ENCODE assay signal across 31 mouse cellular contexts in genomic region chr13:26761966-26762803, GRCm38 (mm10). TPM values are rescaled to one million over a fixed set of nuclear protein-coding genes. Genes with fewer than 3 reads are reported as not detected.
DNase-seq lines count a peak whose midpoint lies in the region; ATAC-seq lines count a peak whose summit lies in the region.
"Had no signal": no experiment of that assay in that cellular context is flagged by ENCODE, and none has a peak within 500 bp of the region (broad histone marks: within the 10 kb centered on the region; RNA-seq: fewer than 3 reads in every experiment).

No protein-coding gene starts in this region.

- no peak overlapping the region for H3K4me3 ChIP-seq in forebrain, embryonic 11.5 days (ENCODE audit: low read depth, low read length)
- no peak overlapping the region for H3K4me3 ChIP-seq in forebrain, embryonic 16.5 days (replicated peaks; ENCODE audit: low read length)
- no peak overlapping the region for H3K4me3 ChIP-seq in hindbrain, embryonic 13.5 days
- no peak overlapping the region for H3K4me3 ChIP-seq in hindbrain, embryonic 14.5 days (replicated peaks; ENCODE audit: low read length)
- no peak overlapping the region for H3K4me3 ChIP-seq in midbrain, embryonic 15.5 days
- no peak overlapping the region for H3K4me3 ChIP-seq in midbrain, embryonic 16.5 days (ENCODE audit: low read depth, low read length)
- no peak overlapping the region for H3K4me3 ChIP-seq in neural tube, embryonic 14.5 days (ENCODE audit: low read depth, low read length)
- H3K4me3 ChIP-seq: embryonic facial prominence, embryonic 12.5 days; liver, embryonic 15.5 days; midbrain, embryonic 10.5 days had no signal

- H3K9ac ChIP-seq in forebrain, embryonic 11.5 days (ENCODE audit: low read length), result no peak overlapping the region
- no peak overlapping the region for H3K9ac ChIP-seq in forebrain, embryonic 16.5 days (replicated peaks; ENCODE audit: low read depth, low read length)
- no peak overlapping the region for H3K9ac ChIP-seq in hindbrain, embryonic 13.5 days
- H3K9ac ChIP-seq in hindbrain, embryonic 14.5 days, result no peak overlapping the region
- no peak overlapping the region for H3K9ac ChIP-seq in midbrain, embryonic 15.5 days
- H3K9ac ChIP-seq in midbrain, embryonic 16.5 days (ENCODE audit: low read depth, low read length), result no peak overlapping the region
- no peak overlapping the region for H3K9ac ChIP-seq in neural tube, embryonic 14.5 days (replicated peaks; ENCODE audit: low read depth, low read length)
- H3K9ac ChIP-seq: embryonic facial prominence, embryonic 12.5 days; liver, embryonic 15.5 days; lung, embryonic 14.5 days had no signal

- H3K27ac ChIP-seq in forebrain, embryonic 11.5 days (ENCODE audit: low read depth, low read length), result no peak overlapping the region
- H3K27ac ChIP-seq in forebrain, embryonic 16.5 days (ENCODE audit: low read length), result no peak overlapping the region
- H3K27ac ChIP-seq in hindbrain, embryonic 13.5 days, result peak overlapping the region; percentile 58; the same call in 1 of the 2 replicates
- no peak overlapping the region for H3K27ac ChIP-seq in hindbrain, embryonic 14.5 days
- H3K27ac ChIP-seq in midbrain, embryonic 15.5 days, result no peak overlapping the region
- no peak overlapping the region for H3K27ac ChIP-seq in midbrain, embryonic 16.5 days (ENCODE audit: low read length)
- no peak overlapping the region for H3K27ac ChIP-seq in neural tube, embryonic 14.5 days (ENCODE audit: low read depth, low read length)
- H3K27ac ChIP-seq: embryonic facial prominence, embryonic 12.5 days; liver, embryonic 15.5 days; midbrain, embryonic 10.5 days had no signal

- H3K36me3 ChIP-seq in forebrain, embryonic 11.5 days (ENCODE audit: control insufficient read depth, insufficient read depth, low read length), result no peaks in the 10 kb centered on the region
- H3K36me3 ChIP-seq in forebrain, embryonic 16.5 days (ENCODE audit: control insufficient read depth, insufficient read depth), result no peaks in the 10 kb centered on the region
- H3K36me3 ChIP-seq in hindbrain, embryonic 13.5 days, result no peaks in the 10 kb centered on the region
- H3K36me3 ChIP-seq in hindbrain, embryonic 14.5 days (replicated peaks; ENCODE audit: control insufficient read depth, insufficient read depth), result no peaks in the 10 kb centered on the region
- no peaks in the 10 kb centered on the region for H3K36me3 ChIP-seq in midbrain, embryonic 15.5 days (replicated peaks)
- no peaks in the 10 kb centered on the region for H3K36me3 ChIP-seq in midbrain, embryonic 16.5 days (ENCODE audit: control insufficient read depth, insufficient read depth, low read length)
- no peaks in the 10 kb centered on the region for H3K36me3 ChIP-seq in neural tube, embryonic 14.5 days (ENCODE audit: control insufficient read depth, insufficient read depth, low read length)
- H3K36me3 ChIP-seq: embryonic facial prominence, embryonic 12.5 days; G1E; liver, embryonic 15.5 days; midbrain, embryonic 10.5 days had no signal

- WGBS in forebrain, embryonic 11.5 days, result 56% methylated on average over 12 of the region's 12 CpGs
- WGBS in forebrain, embryonic 16.5 days, result 26% methylated on average over 12 of the region's 12 CpGs
- 66% methylated on average over 12 of the region's 12 CpGs for WGBS in hindbrain, embryonic 13.5 days
- 49% methylated on average over 12 of the region's 12 CpGs for WGBS in hindbrain, embryonic 14.5 days
- 52% methylated on average over 12 of the region's 12 CpGs for WGBS in midbrain, embryonic 15.5 days
- 51% methylated on average over 12 of the region's 12 CpGs for WGBS in midbrain, embryonic 16.5 days
- 42% methylated on average over 12 of the region's 12 CpGs for WGBS in neural tube, embryonic 14.5 days

- 0 out of 2 replicates have a peak, but pooled peaks have one; percentile 39 for ATAC-seq in forebrain, embryonic 11.5 days (replicated peaks; ENCODE audit: low FRiP score)
- no peak for ATAC-seq in forebrain, embryonic 16.5 days
- no peak for ATAC-seq in hindbrain, embryonic 13.5 days (ENCODE audit: low FRiP score)
- no peak for ATAC-seq in hindbrain, embryonic 14.5 days (ENCODE audit: low FRiP score)
- ATAC-seq in midbrain, embryonic 15.5 days (replicated peaks), result 0 out of 2 replicates have a peak, but pooled peaks have one; percentile 42
- no peak for ATAC-seq in midbrain, embryonic 16.5 days
- peak; percentile 61 for ATAC-seq in neural tube, embryonic 14.5 days (ENCODE audit: low read depth)
- ATAC-seq: intestine, embryonic 16.5 days; Patski had no signal

- no peak overlapping the region for H3K4me2 ChIP-seq in forebrain, embryonic 11.5 days (ENCODE audit: low read depth, low read length, severe bottlenecking)
- H3K4me2 ChIP-seq in forebrain, embryonic 16.5 days (ENCODE audit: low read length), result no peak overlapping the region
- no peak overlapping the region for H3K4me2 ChIP-seq in hindbrain, embryonic 13.5 days
- no peak overlapping the region for H3K4me2 ChIP-seq in hindbrain, embryonic 14.5 days (replicated peaks)
- no peak overlapping the region for H3K4me2 ChIP-seq in midbrain, embryonic 15.5 days
- no peak overlapping the region for H3K4me2 ChIP-seq in midbrain, embryonic 16.5 days (ENCODE audit: low read length)
- no peak overlapping the region for H3K4me2 ChIP-seq in neural tube, embryonic 14.5 days (ENCODE audit: low read depth, low read length)
- H3K4me2 ChIP-seq: embryonic facial prominence, embryonic 12.5 days; liver, embryonic 15.5 days; lung, embryonic 14.5 days had no signal

- no peaks in the 10 kb centered on the region for H3K4me1 ChIP-seq in forebrain, embryonic 11.5 days (replicated peaks; ENCODE audit: control insufficient read depth, insufficient read depth, low read length)
- H3K4me1 ChIP-seq in forebrain, embryonic 16.5 days (replicated peaks; ENCODE audit: control insufficient read depth, insufficient read depth, low read length), result peaks cover 6% of the 10 kb centered on the region
- peaks cover 5% of the 10 kb centered on the region; the same call in 1 of the 2 replicates for H3K4me1 ChIP-seq in hindbrain, embryonic 13.5 days (replicated peaks)
- H3K4me1 ChIP-seq in hindbrain, embryonic 14.5 days (replicated peaks; ENCODE audit: control insufficient read depth, insufficient read depth, low read length), result no peaks in the 10 kb centered on the region
- H3K4me1 ChIP-seq in midbrain, embryonic 15.5 days, result no peaks in the 10 kb centered on the region
- H3K4me1 ChIP-seq in midbrain, embryonic 16.5 days (ENCODE audit: control insufficient read depth, insufficient read depth, low read length), result peaks cover 3% of the 10 kb centered on the region; the same call in 1 of the 2 replicates
- no peaks in the 10 kb centered on the region for H3K4me1 ChIP-seq in neural tube, embryonic 14.5 days (ENCODE audit: control insufficient read depth, insufficient read depth, low read length)
- H3K4me1 ChIP-seq: embryonic facial prominence, embryonic 12.5 days; liver, embryonic 15.5 days had no signal

- DNase-seq in forebrain, embryonic 11.5 days (ENCODE audit: low spot score), result no peak
- no peak for DNase-seq in hindbrain, embryonic 14.5 days (ENCODE audit: low spot score)
- no peak for DNase-seq in urinary bladder, adult 2 months (ENCODE audit: low spot score)
- DNase-seq: adrenal gland, postnatal 10 days; cerebellum, adult 11-12 months; cerebellum, adult 9-11 months; embryo, embryonic 11 days; gastrocnemius, postnatal 14 days; heart, postnatal 14 days; kidney, adult 9 months; kidney, postnatal 10 days; layer of hippocampus, postnatal 36 days; liver; lung, embryonic 14.5 days; spleen, adult 18-20 months; thymus, postnatal 14 days had no signal

- no peaks in the 10 kb centered on the region for H3K9me3 ChIP-seq in forebrain, embryonic 11.5 days (ENCODE audit: control insufficient read depth, low read length)
- no peaks in the 10 kb centered on the region for H3K9me3 ChIP-seq in forebrain, embryonic 16.5 days (ENCODE audit: control insufficient read depth, low read length)
- H3K9me3 ChIP-seq in hindbrain, embryonic 13.5 days, result no peaks in the 10 kb centered on the region
- H3K9me3 ChIP-seq in hindbrain, embryonic 14.5 days (ENCODE audit: control insufficient read depth, low read length), result no peaks in the 10 kb centered on the region
- H3K9me3 ChIP-seq in midbrain, embryonic 15.5 days, result no peaks in the 10 kb centered on the region
- H3K9me3 ChIP-seq in midbrain, embryonic 16.5 days (replicated peaks; ENCODE audit: control insufficient read depth, low read length, poor library complexity, severe bottlenecking), result no peaks in the 10 kb centered on the region
- H3K9me3 ChIP-seq in neural tube, embryonic 14.5 days (ENCODE audit: control insufficient read depth, low read length), result no peaks in the 10 kb centered on the region
- H3K9me3 ChIP-seq: embryonic facial prominence, embryonic 12.5 days; G1E; liver, embryonic 15.5 days had no signal

- no peaks in the 10 kb centered on the region for H3K27me3 ChIP-seq in forebrain, embryonic 11.5 days (ENCODE audit: control insufficient read depth, insufficient read depth, low read length)
- H3K27me3 ChIP-seq in forebrain, embryonic 16.5 days (replicated peaks; ENCODE audit: control insufficient read depth, insufficient read depth, low read length), result no peaks in the 10 kb centered on the region
- H3K27me3 ChIP-seq in hindbrain, embryonic 13.5 days, result no peaks in the 10 kb centered on the region
- no peaks in the 10 kb centered on the region for H3K27me3 ChIP-seq in hindbrain, embryonic 14.5 days (ENCODE audit: control insufficient read depth, insufficient read depth, low read length)
- H3K27me3 ChIP-seq in midbrain, embryonic 15.5 days (replicated peaks), result no peaks in the 10 kb centered on the region
- no peaks in the 10 kb centered on the region for H3K27me3 ChIP-seq in midbrain, embryonic 16.5 days (ENCODE audit: control insufficient read depth, insufficient read depth, low read depth, low read length)
- H3K27me3 ChIP-seq in neural tube, embryonic 14.5 days (ENCODE audit: control insufficient read depth, insufficient read depth, low read length), result no peaks in the 10 kb centered on the region
- H3K27me3 ChIP-seq: embryonic facial prominence, embryonic 12.5 days; liver, embryonic 15.5 days; Patski had no signal

RNA-seq across cellular contexts. Expression of gene Hdgfl1, which starts 7.8 kb away (rescaled TPM):
- polyA plus RNA-seq in forebrain, embryonic 11.5 days (2014; fragmentation: Nextera tagmentation; extraction: Ambion mirVana), result not detected in 2 replicates
- not detected in 2 replicates for polyA plus RNA-seq in forebrain, embryonic 16.5 days (2015; fragmentation: Nextera tagmentation; extraction: Ambion mirVana)
- polyA plus RNA-seq in hindbrain, embryonic 13.5 days (2015; fragmentation: Nextera tagmentation; extraction: Ambion mirVana), result not detected in 2 replicates
- polyA plus RNA-seq in hindbrain, embryonic 14.5 days (2014; fragmentation: Nextera tagmentation; extraction: Ambion mirVana), result not detected in 2 replicates
- not detected in 2 replicates for polyA plus RNA-seq in midbrain, embryonic 15.5 days (2015; fragmentation: Nextera tagmentation; extraction: Ambion mirVana)
- not detected in 2 replicates for polyA plus RNA-seq in midbrain, embryonic 16.5 days (2015; fragmentation: Nextera tagmentation; extraction: Ambion mirVana)
- polyA plus RNA-seq in neural tube, embryonic 14.5 days (2014; fragmentation: Nextera tagmentation; extraction: Ambion mirVana), result not detected in 2 replicates
- not detected in 2 replicates for polyA plus RNA-seq in urinary bladder, adult 2 months (2012; rRNA removed)
- polyA plus RNA-seq: embryonic facial prominence, embryonic 12.5 days; G1E; heart, embryonic 14.5 days; intestine, embryonic 16.5 days; large intestine, adult 2 months; limb, embryonic 11.5 days; liver, embryonic 15.5 days; lung, embryonic 14.5 days; midbrain, embryonic 10.5 days; Patski; stomach, embryonic 16.5 days had no signal

Comparison
In these comparisons a context has a peak if more than half of its experiments do, and no peak if none do; other contexts are left out.
1. ATAC-seq: peak in forebrain, embryonic 11.5 days (single experiment), midbrain, embryonic 15.5 days (single experiment) and neural tube, embryonic 14.5 days (single experiment); none in forebrain, embryonic 16.5 days (single experiment), hindbrain, embryonic 13.5 days (single experiment), hindbrain, embryonic 14.5 days (single experiment) and midbrain, embryonic 16.5 days (single experiment).